Mouse (Mus musculus) kidney, postnatal 25 days (tissue): ENCODE results near the gene Gbp5.
A peak's percentile ranks its signal among the peaks of the same experiment; 100 is the strongest.
"Not testable (repeated sequence)": the region's sequence is repeated elsewhere in the genome, so short reads cannot be mapped to it uniquely, and the experiment has no call there.

Experiments used
- DNase-seq, 2 experiments: peaks; one replicate each; pipeline ENCODE4 v3.0.0; 2021; ENCODE audit warnings: mixed read lengths in 2 of 2

Gbp5 gene

GRCm38 (mm10) chr3:142542776-142543175, 49.0 kb downstream of the Gbp5 start:
- not testable (repeated sequence) for DNase-seq

DNA sequence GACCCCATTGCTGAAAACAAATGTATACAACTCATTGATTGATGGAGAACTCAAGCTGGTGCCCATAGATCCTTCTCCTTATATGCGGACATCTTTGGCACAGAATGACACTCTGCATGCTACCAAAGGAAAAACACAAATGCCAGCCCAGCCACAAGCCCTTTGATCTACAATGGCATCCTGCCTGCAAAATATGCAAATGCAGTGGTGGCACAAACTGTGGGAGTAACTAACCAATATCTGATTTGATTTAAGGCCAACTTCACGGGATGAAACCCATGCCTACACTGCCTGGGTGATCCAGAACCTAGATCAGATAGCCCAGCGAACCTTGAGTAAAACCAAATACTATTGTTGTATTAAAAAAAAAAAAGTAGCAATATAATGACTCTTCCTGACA, 52.9 kb downstream of the Gbp5 start:
- DNase-seq: peak in 1 of 2 experiments; percentile 7

DNA sequence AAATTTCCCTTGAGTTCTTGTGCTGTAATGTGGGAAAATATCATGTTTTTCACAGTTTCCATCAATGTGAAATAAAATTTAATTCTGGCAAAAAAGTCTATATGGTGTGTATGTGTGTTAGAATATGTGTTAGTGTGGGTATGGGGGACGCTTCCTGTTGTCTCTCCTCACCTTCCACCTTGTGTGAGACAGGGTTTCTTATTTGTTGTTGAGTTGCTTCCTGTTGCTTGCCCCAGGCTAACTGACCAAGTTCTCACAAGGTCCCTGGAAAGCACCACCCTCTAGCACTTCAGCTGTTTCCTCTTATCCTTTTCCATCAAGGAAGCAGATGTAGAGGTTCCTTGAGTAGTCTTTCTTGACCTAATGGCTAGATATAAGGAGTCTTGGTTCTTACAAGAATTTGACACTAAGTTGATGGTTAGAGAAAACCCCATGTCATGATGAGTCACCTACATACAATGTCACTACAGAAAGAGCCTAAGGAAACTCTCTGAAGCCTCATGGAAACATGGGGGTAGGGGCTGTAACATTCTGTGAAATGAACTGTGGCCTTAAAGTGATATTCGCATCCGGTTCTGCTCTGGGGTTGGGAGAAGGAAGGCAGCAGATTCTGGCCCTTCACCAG, 56.4 kb downstream of the Gbp5 start:
- no peak for DNase-seq

DNA sequence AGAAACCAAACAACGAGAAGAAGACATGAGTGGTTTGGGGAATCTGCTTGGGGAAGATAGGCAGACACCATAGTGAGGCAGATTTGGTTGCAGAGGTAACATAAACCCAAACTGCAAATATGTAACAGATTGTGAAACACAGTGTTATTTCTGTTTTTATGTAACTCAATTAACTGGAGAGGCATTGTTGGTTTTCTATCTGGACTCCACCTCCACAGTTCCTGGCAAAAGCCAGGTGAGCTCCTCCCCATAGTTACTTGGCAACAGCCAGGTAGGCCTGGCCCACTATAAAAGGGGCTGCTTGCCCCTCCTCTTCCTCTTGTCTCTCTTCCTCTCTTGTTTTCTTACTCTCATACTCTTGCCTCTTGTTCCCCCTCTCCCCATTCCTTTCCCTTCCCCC, 60.8 kb downstream of the Gbp5 start:
- DNase-seq: peak in 1 of 2 experiments; percentile 46

GRCm38 (mm10) chr3:142555623-142556022, 61.8 kb downstream of the Gbp5 start:
- DNase-seq: peak; percentile 53 to 77

GRCm38 (mm10) chr3:142559632-142560228, 66.0 kb downstream of the Gbp5 start, which contains the start of gene Gbp3:
Gene Gbp3 (plus strand): TSS chr3:142560026.
- DNase-seq: peak; percentile 41 to 63

GRCm38 (mm10) chr3:142560296-142560948, 66.6 kb downstream of the Gbp5 start:
- DNase-seq: peak; percentile 91

DNA sequence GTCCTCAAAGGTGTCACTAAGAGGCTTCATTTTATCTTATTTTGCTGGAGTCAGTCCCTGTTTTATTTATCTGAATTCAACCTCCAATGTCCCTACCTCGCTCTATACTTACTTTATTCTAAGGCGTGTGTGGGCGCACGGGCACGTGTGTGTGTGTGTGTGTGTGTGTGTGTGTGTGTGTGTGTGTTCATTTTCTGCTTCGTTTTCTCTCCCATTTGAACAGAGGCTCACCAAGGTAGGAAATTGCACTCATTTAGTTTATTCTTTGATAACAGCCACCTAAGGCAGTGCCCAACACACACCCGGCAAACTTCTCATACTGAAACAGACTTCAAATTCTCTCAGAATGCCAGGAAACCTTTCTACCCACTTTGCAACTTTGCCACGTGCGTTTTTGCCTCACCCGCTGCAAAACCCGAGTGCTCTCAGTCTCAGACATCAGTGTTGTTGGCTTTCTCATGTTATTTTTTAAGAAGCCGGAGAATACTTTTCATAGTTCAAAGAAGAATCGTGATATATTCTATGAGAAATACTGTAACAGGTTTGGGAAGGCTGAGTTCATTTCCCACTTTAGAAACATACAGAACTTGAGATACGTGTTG, 67.4 kb downstream of the Gbp5 start:
- no peak for DNase-seq

- no peak for DNase-seq
Measured at GRCm38 (mm10) chr3:142561666-142562065, 67.9 kb downstream of the Gbp5 start.

- not testable (repeated sequence) for DNase-seq
Measured at GRCm38 (mm10) chr3:142567490-142567889, 73.7 kb downstream of the Gbp5 start.

DNA sequence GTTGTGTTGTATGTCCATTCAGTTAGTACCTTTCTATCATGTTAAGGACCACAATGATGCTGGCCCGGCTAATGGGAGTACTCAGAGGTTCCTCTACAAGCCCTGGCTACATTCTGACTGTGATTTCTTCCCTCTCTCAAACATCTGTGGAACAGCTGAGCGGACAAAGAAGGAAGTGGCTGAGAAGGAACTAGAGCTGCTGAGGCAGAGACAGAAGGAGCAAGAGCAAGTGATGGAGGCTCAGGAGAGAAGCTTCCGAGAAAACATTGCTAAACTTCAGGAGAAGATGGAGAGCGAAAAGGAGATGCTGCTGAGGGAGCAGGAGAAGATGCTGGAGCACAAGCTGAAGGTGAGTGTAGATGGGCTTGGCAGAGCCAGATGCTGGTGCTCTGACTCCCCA, 77.0 kb downstream of the Gbp5 start:
- DNase-seq: no peak
